Mouse (Mus musculus): ENCODE data around the gene Uqcc1.
"Not testable (repeated sequence)": the region's sequence is repeated elsewhere in the genome, so short reads cannot be mapped to it uniquely, and the experiment has no call there.

Uqcc1 gene

DNA sequence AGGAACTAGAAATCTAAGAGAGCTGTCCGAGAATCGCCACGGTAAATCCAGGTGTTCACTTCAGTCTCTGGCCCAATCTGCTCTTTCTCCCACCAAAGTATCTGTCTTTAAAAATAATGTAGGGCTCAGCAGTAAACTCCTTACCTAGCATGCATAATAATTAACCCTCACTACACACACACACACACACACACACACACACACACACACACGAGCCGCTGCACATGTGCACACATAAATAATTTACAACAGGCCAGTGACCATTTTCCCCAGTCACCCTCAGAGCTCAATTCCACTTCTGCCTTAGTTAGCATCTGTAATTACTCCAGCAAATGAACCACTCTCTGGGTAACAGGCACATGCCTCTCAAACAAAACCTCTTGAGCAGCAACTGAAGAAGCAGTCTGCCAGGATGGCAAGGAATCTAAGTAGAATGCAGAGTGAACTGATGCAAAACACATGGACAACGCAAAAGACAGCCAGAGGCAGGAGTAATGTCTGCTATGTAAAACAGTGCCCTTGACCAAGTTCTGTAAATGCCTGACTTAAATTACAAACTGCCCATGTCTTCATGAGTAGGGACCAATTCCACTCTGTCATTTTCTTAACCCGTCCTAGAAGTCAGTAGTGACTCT, 1.3 kb downstream of the Uqcc1 start:
- DNase-seq = peak; percentile 58 to 69

DNA sequence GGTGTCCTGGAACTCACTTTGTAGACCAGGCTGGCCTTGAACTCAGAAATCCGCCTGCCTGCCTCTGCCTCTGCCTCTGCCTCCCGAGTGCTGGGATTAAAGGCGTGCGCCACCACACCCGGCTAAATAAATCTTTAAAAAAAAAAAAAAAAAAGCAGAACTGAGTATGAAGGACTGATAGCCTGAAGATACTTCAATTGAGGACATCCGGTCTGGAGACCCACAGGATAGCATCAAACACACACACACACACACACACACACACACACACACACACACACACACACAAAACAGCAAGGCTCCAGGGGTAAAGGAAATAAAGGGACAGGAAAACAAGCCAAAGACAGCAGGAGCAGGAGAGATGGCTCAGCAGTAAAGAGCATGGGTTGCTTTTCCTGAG, 4.9 kb downstream of the Uqcc1 start:
- not testable (repeated sequence) for DNase-seq

DNA sequence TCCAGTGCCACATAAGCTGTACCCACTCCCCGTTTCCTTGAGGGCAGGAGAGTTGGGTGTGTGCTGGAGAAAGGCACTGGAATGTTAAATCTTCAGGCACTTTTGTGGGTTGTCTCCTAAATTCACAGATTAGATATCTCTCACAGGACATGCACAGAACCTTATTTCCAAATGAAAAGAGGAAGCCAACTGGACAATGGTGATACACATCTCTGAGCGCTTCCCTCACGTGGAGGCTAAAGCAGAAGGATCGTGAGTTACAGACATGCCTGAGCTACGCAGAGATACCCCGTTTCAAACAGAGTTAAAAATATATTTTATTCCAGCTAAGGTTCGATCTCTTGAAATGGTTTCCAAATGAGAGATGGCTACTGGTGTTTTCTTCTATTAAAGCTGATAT, 7.0 kb downstream of the Uqcc1 start:
- DNase-seq = no peak

DNA sequence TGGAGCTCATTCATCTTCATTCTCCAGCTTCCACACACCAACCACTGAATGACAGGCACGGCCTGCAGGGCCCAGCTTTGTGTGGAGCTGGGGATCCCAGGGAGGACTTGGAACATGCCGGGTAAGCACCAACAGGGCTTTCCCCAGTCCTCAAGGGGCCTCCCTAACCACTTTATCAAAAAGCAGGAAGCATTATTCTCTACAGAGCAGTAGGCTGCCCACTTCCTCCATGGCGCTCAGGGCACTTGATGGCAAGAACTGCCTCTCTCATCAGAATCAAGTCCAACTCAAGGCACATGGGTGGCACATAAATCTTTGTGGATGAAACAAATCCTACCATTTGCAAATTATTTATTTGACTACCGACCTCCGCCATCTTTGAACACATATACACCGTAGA, 15.4 kb downstream of the Uqcc1 start:
- no peak for DNase-seq

DNA sequence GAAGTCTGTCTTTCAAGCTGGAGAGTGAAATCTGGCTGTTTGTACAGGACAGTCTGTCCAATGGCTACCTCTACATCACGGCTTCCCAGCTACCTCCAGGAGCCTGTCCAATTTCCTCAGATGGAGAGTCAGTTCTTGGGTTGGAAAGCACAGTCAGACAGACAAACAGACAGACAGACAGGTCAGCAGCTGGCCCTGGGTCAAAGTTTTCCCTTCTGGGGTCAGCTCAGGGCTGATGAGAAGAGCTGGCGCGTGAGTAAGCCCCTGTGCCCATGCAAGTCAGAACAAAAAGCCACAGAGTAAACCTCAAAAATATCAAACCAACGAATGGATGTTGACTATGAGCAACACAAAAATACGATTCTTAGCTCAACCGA, 26.5 kb downstream of the Uqcc1 start:
- no peak for DNase-seq

DNA sequence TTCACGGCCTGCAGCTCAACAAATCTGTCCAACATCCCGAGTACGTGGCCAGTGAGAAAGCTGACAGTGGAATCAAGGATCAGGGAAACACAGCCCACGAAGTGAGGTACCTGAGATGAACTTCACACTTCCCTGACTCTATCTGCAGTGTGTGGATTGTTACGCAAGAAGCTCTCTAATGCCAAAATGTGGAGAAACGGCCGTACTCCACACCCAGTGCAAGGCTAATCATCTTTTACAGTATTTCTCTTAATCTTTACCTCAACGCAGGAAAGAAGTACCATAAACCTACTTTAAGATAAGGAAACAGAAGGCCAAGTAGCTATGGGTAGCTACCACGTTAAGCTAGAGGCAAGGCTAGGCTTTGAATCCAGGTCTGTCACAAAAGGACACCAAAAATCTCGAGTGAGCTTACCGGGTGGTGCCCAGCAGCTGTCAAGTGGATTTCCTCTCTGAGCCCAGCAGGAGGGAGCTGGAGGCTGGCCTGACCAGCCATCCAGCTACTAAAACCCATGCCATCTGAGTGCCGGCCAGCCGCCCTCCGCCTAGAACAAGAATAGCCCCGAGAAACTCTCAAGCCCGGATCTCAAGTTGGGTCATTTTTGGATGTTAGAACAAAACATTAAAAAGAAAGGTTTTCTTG, 27.0 kb downstream of the Uqcc1 start:
- DNase-seq = no peak

DNA sequence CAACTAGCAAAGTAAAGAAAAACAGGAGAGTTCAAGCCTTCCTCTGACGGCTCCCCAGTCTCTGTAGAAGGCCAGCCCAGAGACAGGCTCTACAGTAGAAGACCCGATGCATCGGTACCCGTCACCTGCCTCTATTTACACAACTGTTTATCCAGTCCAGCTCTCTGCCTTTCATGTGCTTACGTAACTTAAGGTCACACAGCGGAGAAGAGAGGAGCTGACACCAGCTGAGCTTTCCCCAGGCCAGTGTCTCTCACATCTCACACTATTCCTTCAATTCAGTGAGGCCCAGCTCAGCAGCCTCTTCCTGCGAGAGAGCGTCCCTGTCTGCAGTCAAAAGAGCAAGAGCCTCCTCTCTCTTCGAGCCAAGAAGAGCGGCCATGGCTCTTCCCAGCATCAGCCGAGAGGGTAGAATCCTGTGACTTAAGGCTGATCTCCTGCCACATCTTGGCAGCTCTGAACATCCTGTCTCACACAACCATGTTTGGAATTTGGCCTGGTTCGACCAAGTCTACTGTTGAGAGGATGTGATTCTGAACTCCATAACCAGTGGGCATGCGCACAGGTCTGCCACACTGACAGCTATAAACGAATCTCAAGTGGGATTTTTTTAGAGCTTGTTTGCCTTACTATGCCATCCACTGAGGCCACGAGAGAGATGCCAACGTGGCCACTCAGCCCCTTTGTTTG, 34.9 kb downstream of the Uqcc1 start:
- DNase-seq = peak in 1 of 2 experiments; percentile 26

DNA sequence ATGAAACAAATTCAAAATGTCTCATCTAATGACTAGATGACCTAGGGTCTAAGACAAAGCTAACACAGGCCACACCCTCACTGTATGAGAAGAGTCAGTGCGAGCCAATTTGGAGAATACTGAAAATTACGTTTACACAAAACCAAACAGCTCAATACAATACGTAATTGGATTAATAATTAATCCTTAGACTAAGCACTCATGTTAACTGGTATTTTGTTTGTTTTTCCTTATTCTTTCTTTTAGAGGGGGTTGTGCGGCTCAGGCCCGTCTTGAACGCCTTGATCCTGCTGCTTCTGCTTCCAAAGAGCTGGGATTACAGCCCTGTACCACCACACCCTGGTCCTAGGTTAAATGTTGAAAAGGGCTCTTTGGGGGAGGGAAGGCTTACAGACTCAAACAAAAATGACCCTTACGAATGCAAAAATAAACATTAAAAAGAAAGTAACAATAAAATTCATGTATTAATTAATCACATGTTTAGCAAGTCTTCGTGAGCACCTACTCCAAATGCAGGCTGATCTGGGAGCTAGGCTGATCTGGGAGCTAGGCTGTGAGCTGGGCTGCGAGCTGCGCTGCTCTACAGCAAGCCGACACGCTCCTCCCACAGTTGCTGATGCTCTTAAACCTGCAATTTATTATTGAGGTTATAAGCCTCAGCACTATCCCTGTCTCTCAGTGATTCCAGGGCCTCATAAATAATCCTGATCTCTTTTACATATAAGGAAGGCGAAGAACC, 35.6 kb downstream of the Uqcc1 start:
- DNase-seq = no peak

DNA sequence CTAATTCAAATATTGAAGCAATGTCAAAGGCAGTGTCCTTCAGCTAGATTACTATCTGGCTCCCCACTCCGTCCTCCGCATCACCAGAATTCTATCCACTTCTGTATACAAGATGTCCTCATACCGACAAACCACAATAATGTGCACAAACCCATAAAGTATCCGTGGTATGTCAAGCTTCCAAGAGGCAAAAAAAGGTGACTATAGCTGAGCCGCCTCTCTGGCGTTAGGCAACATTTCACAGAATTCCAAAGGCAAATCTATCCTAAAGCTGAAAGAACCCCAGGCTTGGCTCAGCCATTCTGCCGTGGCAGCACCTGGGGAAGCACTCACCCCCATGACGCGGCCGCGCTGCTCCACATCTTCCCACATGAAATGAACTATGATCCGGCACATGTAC, 43.3 kb downstream of the Uqcc1 start:
- DNase-seq = no peak

DNA sequence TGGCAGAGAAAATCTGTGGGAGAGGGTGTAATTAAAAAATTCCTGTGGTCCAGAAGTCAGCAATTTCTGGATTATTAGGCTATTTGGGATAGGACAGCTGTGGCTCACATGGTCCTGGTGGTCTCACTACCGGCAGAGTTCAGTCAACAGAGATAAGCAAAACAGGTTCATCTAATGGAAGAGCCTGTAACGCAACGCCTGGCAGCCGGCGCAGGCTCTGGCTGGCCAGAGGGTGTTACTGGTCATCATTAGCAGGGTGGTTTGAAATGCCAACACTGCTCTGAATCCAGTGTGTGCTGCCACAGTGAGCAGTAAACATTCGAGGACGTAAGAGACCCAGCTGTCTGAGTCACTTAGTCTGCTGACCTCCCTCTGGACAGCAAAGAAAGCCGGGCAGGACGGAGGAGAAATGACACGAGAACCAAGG, 44.8 kb downstream of the Uqcc1 start:
- DNase-seq = no peak

DNA sequence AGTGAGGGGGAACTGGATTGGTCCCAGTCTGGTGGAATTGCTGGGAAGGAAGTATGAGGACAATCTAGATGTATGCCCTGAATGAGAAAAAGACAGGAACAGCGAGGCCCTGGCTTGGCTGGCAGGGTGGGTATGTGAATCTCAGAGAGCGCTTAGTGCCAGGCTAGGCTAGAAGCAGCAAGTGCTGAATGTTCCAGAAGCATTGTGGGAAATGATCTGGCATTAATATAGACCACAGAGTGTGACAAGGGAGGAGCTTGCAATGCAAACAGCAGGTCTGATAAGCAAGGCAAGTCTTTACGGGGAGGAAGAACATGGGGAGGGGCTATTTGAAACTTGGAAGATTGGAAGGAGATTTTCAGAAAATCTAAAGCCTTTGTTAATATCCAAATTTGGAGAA, 48.0 kb downstream of the Uqcc1 start:
- no peak for DNase-seq

DNA sequence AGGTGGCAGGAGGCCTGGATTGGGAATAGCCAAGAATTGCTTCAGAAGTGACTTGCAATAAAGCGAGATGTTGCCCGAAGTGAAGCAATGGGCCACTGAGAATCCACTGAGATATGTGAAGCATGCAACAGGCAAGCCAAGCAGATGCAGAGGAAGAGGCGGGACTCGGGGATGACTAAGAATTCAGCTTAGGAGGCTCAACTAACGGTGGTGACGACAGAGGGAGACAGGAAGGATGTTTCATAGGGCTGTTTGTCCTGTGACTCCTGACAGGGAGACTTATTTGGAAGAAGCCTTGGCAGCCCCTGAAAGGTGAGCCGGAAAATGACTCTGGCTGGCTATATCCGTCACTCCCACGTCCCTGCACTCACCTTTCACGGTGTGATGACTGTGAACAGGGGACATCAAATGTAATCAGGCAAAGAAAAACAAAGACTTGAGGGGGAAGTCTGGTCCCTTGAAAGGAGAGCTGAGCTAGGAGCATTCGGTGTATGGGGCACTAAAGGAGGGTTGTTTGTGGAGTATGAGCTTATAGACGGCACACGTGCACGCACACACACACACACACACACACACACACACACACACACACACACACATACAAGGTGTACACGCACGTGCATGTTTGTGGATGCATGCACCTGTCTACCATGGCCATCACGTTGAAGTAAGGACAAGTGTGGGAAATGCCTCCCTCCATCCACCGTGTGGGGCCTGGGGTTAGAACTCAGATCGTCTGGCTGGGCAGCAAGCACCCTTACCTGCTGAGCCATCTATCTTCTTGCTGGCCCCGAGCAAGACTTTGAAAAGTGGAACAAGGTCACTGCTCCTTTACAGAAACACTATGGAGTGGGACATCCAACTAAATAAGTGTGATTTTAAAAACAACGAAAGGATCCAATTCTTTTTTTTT, 50.9 kb downstream of the Uqcc1 start:
- peak; percentile 34 to 57 for DNase-seq

DNA sequence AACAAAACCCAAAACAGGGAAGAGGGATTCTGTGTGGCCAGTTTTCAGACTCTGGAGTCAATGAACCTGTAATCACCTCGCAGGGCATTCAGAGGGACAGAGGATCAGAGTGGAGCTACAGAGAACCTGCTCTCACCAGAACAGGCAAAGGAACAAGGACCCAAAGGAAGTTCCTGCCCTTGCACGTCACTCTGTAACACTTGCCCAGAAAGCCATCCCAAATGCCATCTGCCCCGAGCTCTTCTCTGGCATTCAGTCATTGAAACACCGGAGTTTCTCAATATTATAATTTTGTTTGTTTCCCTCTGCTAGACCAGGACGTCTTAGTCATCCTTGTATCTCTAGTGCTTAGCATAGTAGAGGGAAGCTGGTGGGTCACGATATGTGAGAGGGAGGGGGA, 56.5 kb downstream of the Uqcc1 start:
- no peak for DNase-seq

DNA sequence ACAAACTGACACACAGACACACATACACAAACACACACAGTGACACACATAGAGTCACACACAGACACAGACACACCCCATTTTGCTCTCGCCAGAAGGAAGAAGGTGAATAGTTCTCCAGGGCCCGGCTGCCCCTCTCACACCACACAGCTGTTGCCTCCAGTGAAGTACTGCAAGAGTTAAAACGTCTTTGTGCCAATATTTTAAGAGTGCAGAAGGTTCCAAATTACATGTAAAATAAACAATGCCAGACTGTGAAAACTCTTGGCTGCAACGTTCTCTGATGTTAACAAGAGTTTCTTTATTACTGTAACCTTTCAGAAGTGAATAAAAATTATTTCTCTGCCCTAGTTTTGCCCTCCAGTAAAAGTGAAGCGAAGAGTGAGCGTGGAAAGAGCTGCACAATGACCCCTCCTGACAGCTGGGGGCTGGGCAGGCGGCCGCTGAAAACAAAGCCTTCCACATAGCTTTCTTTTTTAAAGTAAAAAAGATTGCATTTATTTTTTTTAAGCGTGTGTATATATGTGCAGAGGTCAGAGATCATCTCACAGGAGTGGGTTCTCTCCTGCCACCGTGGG, 57.1 kb downstream of the Uqcc1 start:
- DNase-seq = no peak

DNA sequence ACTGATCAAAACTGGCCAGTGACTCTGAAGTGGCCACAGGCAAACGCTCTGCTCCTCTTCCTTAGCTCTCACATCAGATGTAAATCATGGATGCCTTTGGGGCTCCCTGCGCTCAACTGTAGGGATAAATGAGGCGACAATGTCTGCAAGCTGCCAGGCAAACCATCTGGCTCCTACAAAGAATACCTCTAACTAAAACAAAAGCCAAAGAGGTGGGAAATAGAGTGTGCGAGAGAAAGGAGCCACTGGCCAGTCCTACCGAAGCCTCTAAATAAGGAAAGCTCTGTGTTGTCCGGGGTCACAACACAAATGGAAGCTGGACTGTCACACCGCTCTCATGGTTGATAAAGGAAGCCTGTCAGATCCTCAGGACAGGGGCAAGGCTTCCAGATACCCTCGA, 57.6 kb downstream of the Uqcc1 start:
- no peak for DNase-seq

DNA sequence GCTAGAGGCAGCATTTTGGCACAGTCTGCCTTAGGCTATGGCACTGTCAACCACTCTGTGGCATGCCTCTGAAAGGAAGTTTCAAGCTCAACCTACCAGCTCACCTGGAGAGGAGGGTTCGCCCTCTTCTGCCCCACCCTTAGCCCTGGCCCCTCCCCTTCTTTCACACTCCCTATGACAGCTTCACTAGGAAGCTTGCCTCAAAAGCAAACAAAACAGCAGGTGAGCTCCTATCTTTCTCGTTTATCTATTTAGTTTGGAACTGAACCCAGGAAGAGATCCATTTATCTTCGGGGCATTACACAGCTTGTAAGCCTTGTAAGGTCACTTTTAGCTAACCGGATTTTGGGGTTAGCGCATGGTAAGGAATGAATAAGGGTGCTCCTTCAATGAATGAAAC, 60.3 kb downstream of the Uqcc1 start:
- DNase-seq = no peak

DNA sequence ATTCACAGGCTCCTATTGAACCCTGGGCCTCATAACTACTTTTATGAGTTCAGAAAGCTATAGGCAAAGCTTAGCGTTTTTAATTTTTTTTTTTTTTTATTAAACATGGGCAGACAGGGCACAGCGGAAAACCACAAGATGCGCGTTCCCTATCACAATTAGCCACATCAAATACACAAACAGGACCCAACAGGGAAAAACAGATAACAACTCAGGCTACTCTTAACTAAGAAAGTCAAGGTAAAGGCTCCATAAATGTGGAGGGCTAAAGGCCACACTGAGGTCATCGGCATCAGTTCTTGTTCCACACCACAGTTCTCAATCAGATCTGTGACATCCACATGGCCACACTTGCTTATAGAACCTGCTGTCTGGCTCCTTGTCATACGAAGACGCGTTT, 61.8 kb downstream of the Uqcc1 start:
- no peak for DNase-seq

DNA sequence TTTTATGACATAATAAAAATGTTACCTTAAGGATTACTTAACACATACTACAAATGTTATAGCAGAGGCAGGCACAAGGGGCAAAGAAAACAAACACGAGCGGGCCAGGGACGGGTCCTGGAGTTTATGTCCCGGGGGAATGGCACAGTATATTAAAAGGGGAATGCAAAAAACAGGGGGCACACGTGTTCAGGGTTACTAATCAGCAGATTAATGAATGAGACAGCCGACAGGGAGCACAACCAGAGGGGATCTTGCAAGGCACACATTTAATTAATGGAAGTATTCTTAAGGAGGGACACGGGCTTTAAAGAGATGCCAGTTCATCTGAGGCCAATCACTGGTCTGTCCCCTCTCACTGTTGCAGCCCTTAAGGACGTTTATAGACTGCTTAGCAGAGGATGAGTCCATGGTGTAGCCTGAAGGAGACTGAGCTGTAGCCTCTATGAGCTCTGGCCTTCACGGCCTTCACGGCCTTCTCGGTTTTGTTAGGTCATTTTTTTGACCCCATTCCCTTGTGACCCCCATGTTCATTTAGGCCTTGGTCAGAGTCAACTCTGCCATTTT, 66.7 kb downstream of the Uqcc1 start:
- DNase-seq = no peak

DNA sequence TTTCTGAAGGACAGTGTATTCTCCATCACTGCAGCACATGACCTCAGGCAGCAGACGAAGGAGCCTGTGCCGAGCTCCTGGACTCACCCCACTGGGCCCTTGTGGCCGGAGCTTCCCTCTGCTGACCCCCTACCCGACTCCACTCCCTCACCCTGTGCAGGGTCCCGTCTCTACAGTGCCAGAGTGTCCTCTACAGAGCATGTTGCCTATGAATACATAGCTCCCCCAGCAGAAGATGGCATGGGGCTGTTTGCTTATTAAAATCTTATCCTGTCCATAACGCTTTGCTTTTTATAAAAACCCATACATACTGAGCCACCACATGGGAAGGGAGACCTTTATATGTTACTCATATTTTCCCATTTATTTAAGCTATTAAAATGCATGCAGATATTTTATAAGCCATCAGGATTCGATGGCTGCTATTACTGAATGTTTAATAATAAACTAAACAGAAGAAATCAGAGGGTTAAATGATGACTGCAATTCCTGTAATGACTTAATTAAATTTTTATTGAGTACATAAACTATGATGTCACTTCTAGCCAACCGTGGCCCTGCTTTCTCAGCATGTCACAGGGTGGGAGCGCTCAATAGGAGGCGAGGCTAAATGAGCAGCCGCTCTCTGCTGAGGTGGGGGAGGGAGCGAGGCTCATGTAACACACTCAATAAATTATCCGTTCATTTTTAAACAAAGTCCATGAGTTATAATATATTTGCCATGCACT, 67.4 kb downstream of the Uqcc1 start:
- peak; percentile 28 to 29 for DNase-seq

DNA sequence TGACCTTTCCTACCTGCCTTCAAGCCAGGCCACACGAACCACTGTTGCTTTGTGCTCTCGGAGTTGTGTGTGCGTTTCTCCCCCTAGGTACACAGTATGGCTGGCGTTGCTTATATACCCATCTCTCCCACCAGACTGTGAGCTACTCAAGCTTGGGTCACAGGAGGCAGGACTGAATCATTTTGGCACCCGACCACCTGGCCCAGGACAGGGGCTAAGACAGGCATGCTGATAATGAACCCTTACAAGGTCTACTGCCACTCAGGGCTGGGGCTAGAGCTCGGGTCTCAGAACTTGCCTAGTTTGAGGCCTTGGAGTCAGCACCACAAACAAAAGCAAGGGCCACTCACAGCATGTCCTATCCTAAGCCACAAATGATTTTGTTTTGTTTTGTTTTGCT, 68.5 kb downstream of the Uqcc1 start:
- no peak for DNase-seq

DNA sequence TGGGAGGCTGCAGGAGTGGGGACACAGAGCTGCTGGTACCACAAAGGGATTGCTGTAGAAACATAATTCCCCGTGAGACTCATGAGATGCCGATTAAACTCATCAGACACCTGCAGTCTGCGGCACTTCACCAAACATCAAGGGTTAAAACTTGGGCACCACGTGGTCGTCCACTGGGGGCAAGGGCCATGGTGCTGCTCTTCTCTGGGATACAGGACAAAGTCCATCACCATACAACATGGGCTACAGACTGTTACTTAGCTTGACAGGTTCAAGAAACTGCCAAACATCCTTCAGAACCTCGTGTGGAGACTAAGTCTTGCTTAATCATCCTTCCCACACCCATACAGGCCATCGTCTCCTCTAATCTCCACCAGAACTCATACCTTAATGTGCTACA, 70.0 kb downstream of the Uqcc1 start:
- DNase-seq = peak; percentile 62 to 70

Data from kidney, postnatal 36 days (tissue).